Mouse (Mus musculus) thymus, adult 2 months (tissue): ENCODE measurements around the gene Rp2.

Experiments used
- CTCF ChIP-seq: fragments of 200-500 bp; IDR thresholded peaks from 2 replicates; pipeline ENCODE4 v1.5.1; 2012; ENCODE audit warnings: mild to moderate bottlenecking, control low read depth, low read length, moderate library complexity, borderline replicate concordance; ENCODE audit not compliant: control insufficient read depth, poor library complexity, insufficient read depth; ENCODE audit errors: extremely low read depth
- POLR2A ChIP-seq: fragments of 200-500 bp; IDR thresholded peaks from 2 replicates; pipeline ENCODE4 v1.6.1; 2012; ENCODE audit warnings: mild to moderate bottlenecking, low read length, control low read depth, moderate library complexity; ENCODE audit not compliant: control insufficient read depth, poor library complexity, insufficient read depth; ENCODE audit errors: extremely low read depth

DNA sequence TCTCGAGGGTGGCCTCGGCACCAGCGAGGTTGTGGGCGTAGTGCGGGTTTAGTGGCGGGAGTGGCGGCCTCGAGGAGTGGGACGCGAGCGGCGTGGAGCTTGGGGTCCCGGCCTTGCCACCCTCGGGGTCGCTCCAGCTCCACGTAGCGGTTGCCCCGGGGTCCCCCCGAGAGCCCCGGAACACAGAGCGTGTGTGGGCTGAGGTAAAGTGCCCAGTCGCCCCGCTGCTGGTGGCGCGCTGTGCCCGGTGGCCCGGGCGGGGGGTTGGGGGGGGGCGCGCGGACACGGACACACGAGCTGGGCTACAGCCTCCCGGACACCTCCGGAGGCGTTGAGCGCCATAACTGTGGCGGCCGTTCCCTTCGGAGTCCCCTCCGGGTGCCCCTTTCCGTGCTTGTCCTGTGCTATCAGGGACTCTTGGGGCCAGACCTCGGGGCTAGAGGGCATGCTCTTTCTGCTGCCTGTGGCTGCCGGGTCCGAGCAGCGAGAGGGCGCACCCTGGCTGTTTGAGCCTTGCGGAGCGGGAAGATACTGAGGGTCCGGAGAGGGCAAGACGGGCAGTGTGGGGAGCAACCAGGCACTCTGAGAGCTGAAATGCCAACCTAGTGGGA, 61.7 kb downstream of the Rp2 start:
- TF ChIP-seq CTCF: no peak
- TF ChIP-seq POLR2A: no peak
